Mouse (Mus musculus) limb, embryonic 14.5 days (tissue): ENCODE data around the gene Chid1. TPM values are rescaled to one million over a fixed set of nuclear protein-coding genes. Genes with fewer than 3 reads are reported as not detected.
A peak's percentile ranks its signal among the peaks of the same experiment; 100 is the strongest.
"Not testable (repeated sequence)": the region's sequence is repeated elsewhere in the genome, so short reads cannot be mapped to it uniquely, and the experiment has no call there.

Experiments
- ATAC-seq: fragments of 200-750 bp; cut with Nextera tagmentation; 2 replicates; pipeline ENCODE4 v1.8.0; 2017; ENCODE audit warnings: low read depth, moderate number of reproducible peaks, moderate TSS enrichment; ENCODE audit not compliant: low FRiP score
- DNase-seq: peaks from one replicate; pipeline ENCODE4 v3.0.0-alpha.2; 2015; ENCODE audit warnings: low spot score
- H3K27ac ChIP-seq: fragments of 300-500 bp; sonication (generic); replicated peaks from 2 replicates; pipeline ENCODE4 v1.5.1; 2014; ENCODE audit warnings: low read depth, mild to moderate bottlenecking, low read length, moderate library complexity, mixed read lengths
- H3K27me3 ChIP-seq: fragments of 300-500 bp; sonication (generic); 2 replicates; pipeline ENCODE4 v1.6.1; 2014; ENCODE audit warnings: low read length, mixed read lengths; ENCODE audit not compliant: control insufficient read depth, insufficient read depth
- H3K36me3 ChIP-seq: fragments of 300-500 bp; sonication (generic); 2 replicates; pipeline ENCODE4 v1.6.1; 2014; ENCODE audit warnings: mild to moderate bottlenecking, low read length, moderate library complexity, mixed read lengths; ENCODE audit not compliant: control insufficient read depth, insufficient read depth
- H3K4me1 ChIP-seq: fragments of 300-500 bp; sonication (generic); 2 replicates; pipeline ENCODE4 v1.6.1; 2014; ENCODE audit warnings: antibody characterized with exemption, low read length, mixed read lengths; ENCODE audit not compliant: control insufficient read depth, insufficient read depth
- H3K4me2 ChIP-seq: fragments of 300-500 bp; sonication (generic); replicated peaks from 2 replicates; pipeline ENCODE4 v1.6.1; 2014; ENCODE audit warnings: low read depth, mild to moderate bottlenecking, low read length, moderate library complexity; ENCODE audit not compliant: severe bottlenecking
- H3K4me3 ChIP-seq: fragments of 300-500 bp; sonication (generic); replicated peaks from 2 replicates; pipeline ENCODE4 v1.5.1; 2014; ENCODE audit warnings: low read length
- H3K9ac ChIP-seq: fragments of 300-500 bp; sonication (generic); 2 replicates; pipeline ENCODE4 v1.6.1; 2014; ENCODE audit warnings: mild to moderate bottlenecking, low read depth, low read length, moderate library complexity; ENCODE audit not compliant: severe bottlenecking
- H3K9me3 ChIP-seq: fragments of 300-500 bp; sonication (generic); 2 replicates; pipeline ENCODE4 v1.6.1; 2016; ENCODE audit warnings: low read length; ENCODE audit not compliant: control insufficient read depth
- POLR2A ChIP-seq: fragments of 200-500 bp; IDR thresholded peaks from 2 replicates; pipeline ENCODE4 v1.8.0; 2012; ENCODE audit warnings: inconsistent platforms, mild to moderate bottlenecking, moderate library complexity, borderline replicate concordance; ENCODE audit not compliant: insufficient read depth, insufficient read length; ENCODE audit errors: extremely low read depth
- WGBS: fragments of 180-500 bp; shearing (Covaris S2); extraction: QIAGEN DNeasy Blood & Tissue Kit; methylation state at CpG from one replicate; pipeline ENCODE4 v1.1.7; 2014; 5-methylcytosine and 5-hydroxymethylcytosine counted together
- polyA plus RNA-seq, 2 experiments: library from polyadenylated mRNA; depleted of rRNA in 1 of 2; stranded (reverse) in 1 of 2; unstranded in 1 of 2; fragments of >200 nt; fragmentation: Nextera tagmentation in 1 of 2; extraction: Ambion mirVana in 1 of 2; gene quantifications; 2 replicates each; pipeline versions ENCODE4 v1.2.1 to v1.2.3; 2012 to 2014

Gene Chid1
- polyA plus RNA-seq, 2 experiments: 41.8 to 43.5 TPM

GRCm38 (mm10) chr7:141453636-141454035 lies 86.0 kb downstream of the Chid1 start:
- H3K4me3 ChIP-seq: no peak overlapping the region
- no peak overlapping the region for H3K4me2 ChIP-seq
- ATAC-seq (no peak), DNase-seq (no peak)
- 73% methylated on average over 2 of the region's 2 CpGs for WGBS
- no peaks in the 10 kb centered on the region for H3K27me3 ChIP-seq
- H3K9me3 ChIP-seq: no peaks in the 10 kb centered on the region
- no peak overlapping the region for H3K9ac ChIP-seq
- no peak for TF ChIP-seq POLR2A
- peaks cover 10% of the 10 kb centered on the region for H3K4me1 ChIP-seq
- H3K36me3 ChIP-seq: peaks cover 38% of the 10 kb centered on the region
- H3K27ac ChIP-seq: no peak overlapping the region

GRCm38 (mm10) chr7:141451928-141452327 lies 87.7 kb downstream of the Chid1 start:
- Histone ChIP-seq H3K9ac (no peak overlapping the region), H3K4me2 (no peak overlapping the region), H3K4me3 (no peak overlapping the region), H3K27me3 (no peaks in the 10 kb centered on the region), H3K9me3 (no peaks in the 10 kb centered on the region), H3K27ac (no peak overlapping the region), H3K4me1 (peaks cover 15% of the 10 kb centered on the region), H3K36me3 (peaks cover 42% of the 10 kb centered on the region)
- ATAC-seq: no peak
- no peak for TF ChIP-seq POLR2A
- DNase-seq: no peak

DNA sequence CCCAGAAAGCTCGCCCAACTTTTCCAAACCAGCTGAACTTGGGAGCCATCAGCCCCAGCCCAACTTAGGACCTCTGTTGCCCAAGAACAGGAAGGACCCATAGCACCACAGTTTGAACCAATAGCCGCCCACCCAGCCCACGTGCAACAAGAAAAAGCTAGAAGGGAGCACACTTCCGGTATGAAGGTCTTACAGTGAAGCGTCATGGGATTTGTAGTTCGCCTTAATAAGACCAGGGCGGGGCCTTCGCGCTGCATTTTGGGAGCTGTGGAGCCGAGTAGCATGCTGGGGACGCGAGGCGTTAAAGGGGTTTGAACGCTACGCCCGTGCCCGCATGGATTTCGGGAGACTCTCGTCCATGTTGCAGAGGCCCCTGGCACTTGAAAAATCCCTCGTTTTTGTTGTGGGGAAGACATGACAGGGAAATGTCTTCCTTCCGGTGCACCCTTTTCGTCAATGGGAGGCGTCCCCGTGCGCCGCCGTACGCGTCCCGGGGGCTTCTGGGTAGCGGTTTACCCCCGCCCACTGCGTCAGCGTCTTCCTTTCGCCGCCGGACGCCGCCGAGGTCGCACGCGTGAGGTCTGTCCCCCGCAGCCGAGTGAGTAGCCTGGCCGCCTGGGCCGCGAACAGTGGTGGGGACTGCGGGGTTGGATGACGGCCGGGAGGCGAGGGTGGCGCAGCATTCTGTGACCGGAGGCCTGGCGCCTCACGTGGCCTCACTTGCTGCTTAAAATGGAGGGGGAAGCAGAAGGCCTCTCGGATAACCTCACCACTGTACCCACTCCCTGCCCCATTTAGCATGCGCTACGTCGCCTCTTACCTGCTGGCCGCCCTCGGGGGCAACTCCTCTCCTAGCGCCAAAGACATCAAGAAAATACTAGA lies 92.3 kb downstream of the Chid1 start, which contains the start of gene Rplp2:
Rplp2 (plus strand) TSS at position 261 of the 882 bp plus-strand sequence.
- Histone ChIP-seq H3K9me3 (no peaks in the 10 kb centered on the region), H3K4me2 (peak within 1 kb of the TSS; percentile 57), H3K9ac (peak within 1 kb of the TSS; percentile 86), H3K4me3 (peak within 1 kb of the TSS; percentile 86), H3K36me3 (peaks cover 42% of the 10 kb centered on the region), H3K27me3 (no peaks in the 10 kb centered on the region), H3K4me1 (peaks cover 27% of the 10 kb centered on the region), H3K27ac (peak within 1 kb of the TSS; percentile 75)
- peak; percentile 76; the same call in 1 of the 2 replicates for TF ChIP-seq POLR2A
- DNase-seq: peak; percentile 98
- WGBS: under 1% methylated on average over 57 of the region's 63 CpGs
- peak; percentile 91 for ATAC-seq

DNA sequence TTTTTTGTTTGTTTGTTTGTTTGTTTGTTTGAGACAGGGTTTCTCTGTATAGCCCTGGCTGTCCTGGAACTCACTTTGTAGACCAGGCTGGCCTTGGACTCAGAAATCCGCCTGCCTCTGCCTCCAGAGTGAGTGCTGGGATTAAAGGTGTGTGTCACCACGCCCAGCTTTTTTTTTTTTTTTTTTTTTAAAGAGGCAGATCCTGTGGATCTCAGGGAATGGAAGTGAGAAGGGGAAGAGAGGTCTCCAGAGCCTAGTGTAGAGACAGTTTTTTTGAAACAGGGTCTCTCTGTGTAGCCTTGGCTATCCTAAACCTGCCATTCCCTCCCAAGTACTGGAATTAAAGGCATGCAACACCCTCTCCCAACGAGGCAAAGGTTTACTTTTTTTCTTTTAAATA lies 93.3 kb downstream of the Chid1 start:
- peaks cover 39% of the 10 kb centered on the region for H3K36me3 ChIP-seq
- not testable (repeated sequence) for H3K27ac ChIP-seq, ATAC-seq, H3K4me2 ChIP-seq, H3K9ac ChIP-seq, H3K27me3 ChIP-seq, H3K4me3 ChIP-seq, H3K9me3 ChIP-seq, DNase-seq
- WGBS: 86% methylated on average over 3 of the region's 3 CpGs
- H3K4me1 ChIP-seq: peaks cover 29% of the 10 kb centered on the region

DNA sequence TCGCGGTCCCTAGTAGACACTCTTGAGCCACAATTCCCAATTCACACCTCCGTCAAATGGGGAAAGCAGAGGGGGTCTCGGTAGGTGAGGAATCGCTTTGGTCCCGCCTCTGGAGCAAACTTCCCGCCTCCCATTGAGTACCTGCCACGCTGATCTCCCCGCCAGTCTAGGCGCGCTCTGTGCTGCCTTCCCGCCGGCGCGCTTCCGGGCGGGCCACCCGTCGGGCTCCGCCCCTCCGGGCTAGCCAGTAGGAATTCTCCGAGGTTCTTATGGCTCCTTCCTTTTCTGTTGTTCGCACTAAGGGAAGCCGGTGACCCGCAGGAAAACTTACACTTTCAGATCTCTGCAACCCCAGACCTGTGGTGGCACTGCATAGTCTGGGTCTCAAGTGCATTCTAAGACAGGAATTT lies 95.8 kb downstream of the Chid1 start, which contains the start of gene Pidd1:
Pidd1 (minus strand) TSS at position 198 of the 410 bp plus-strand sequence.
- H3K27me3 ChIP-seq: no peaks in the 10 kb centered on the region
- H3K4me2 ChIP-seq: peak within 1 kb of the TSS; percentile 81
- DNase-seq: peak; percentile 84
- 0% methylated on average over 25 of the region's 25 CpGs for WGBS
- H3K36me3 ChIP-seq: peaks cover 29% of the 10 kb centered on the region
- peak within 1 kb of the TSS; percentile 57 for H3K9ac ChIP-seq
- 0 out of 2 replicates have a peak within 1 kb of the TSS, but pooled peaks have one; percentile 48 for H3K27ac ChIP-seq
- H3K9me3 ChIP-seq: no peaks in the 10 kb centered on the region
- peak; percentile 46; the same call in 1 of the 2 replicates for TF ChIP-seq POLR2A
- peaks cover 27% of the 10 kb centered on the region for H3K4me1 ChIP-seq
- H3K4me3 ChIP-seq: peak within 1 kb of the TSS; percentile 45
- peak; percentile 51; the same call in 1 of the 2 replicates for ATAC-seq

Other genes starting within 250 kb of the Chid1 start
- 3.1 and 4.0 TPM in 2 replicates for gene Drd4, start 247.9 kb downstream of the Chid1 start, polyA plus RNA-seq (2012; rRNA removed)
- 1.5 and 2.0 TPM in 2 replicates for gene Drd4, start 247.9 kb downstream of the Chid1 start, polyA plus RNA-seq (2014; fragmentation: Nextera tagmentation; extraction: Ambion mirVana)
- gene Deaf1, start 212.2 kb downstream of the Chid1 start, polyA plus RNA-seq (2012; rRNA removed): 47.0 TPM in 2 replicates
- gene Deaf1, start 212.2 kb downstream of the Chid1 start, polyA plus RNA-seq (2014; fragmentation: Nextera tagmentation; extraction: Ambion mirVana): 82.6 and 89.1 TPM in 2 replicates
- gene Tmem80, start 212.1 kb downstream of the Chid1 start, polyA plus RNA-seq (2012; rRNA removed): 55.6 and 59.5 TPM in 2 replicates
- 23.4 and 23.6 TPM in 2 replicates for gene Tmem80, start 212.1 kb downstream of the Chid1 start, polyA plus RNA-seq (2014; fragmentation: Nextera tagmentation; extraction: Ambion mirVana)
- gene Eps8l2, start 201.0 kb downstream of the Chid1 start, polyA plus RNA-seq (2012; rRNA removed): 20.3 and 22.4 TPM in 2 replicates
- 17.0 and 19.0 TPM in 2 replicates for gene Eps8l2, start 201.0 kb downstream of the Chid1 start, polyA plus RNA-seq (2014; fragmentation: Nextera tagmentation; extraction: Ambion mirVana)
- 161 and 188 TPM in 2 replicates for gene Taldo1, start 147.7 kb downstream of the Chid1 start, polyA plus RNA-seq (2012; rRNA removed)
- gene Taldo1, start 147.7 kb downstream of the Chid1 start, polyA plus RNA-seq (2014; fragmentation: Nextera tagmentation; extraction: Ambion mirVana): 238 and 243 TPM in 2 replicates
- 92.3 and 108 TPM in 2 replicates for gene Gatd1, start 125.7 kb downstream of the Chid1 start, polyA plus RNA-seq (2012; rRNA removed)
- 49.0 and 51.2 TPM in 2 replicates for gene Gatd1, start 125.7 kb downstream of the Chid1 start, polyA plus RNA-seq (2014; fragmentation: Nextera tagmentation; extraction: Ambion mirVana)
- gene Cend1, start 110.4 kb downstream of the Chid1 start, polyA plus RNA-seq (2012; rRNA removed): 1.8 TPM in 2 replicates
- gene Cend1, start 110.4 kb downstream of the Chid1 start, polyA plus RNA-seq (2014; fragmentation: Nextera tagmentation; extraction: Ambion mirVana): 0.66 and 0.75 TPM in 2 replicates
- 75.1 and 104 TPM in 2 replicates for gene Slc25a22, start 102.0 kb downstream of the Chid1 start, polyA plus RNA-seq (2012; rRNA removed)
- gene Slc25a22, start 102.0 kb downstream of the Chid1 start, polyA plus RNA-seq (2014; fragmentation: Nextera tagmentation; extraction: Ambion mirVana): 22.8 and 32.2 TPM in 2 replicates
- gene Pidd1, start 95.8 kb downstream of the Chid1 start, polyA plus RNA-seq (2012; rRNA removed): 25.0 and 43.0 TPM in 2 replicates
- 6.9 and 8.2 TPM in 2 replicates for gene Pidd1, start 95.8 kb downstream of the Chid1 start, polyA plus RNA-seq (2014; fragmentation: Nextera tagmentation; extraction: Ambion mirVana)
- 909 and 1,375 TPM in 2 replicates for gene Rplp2, start 92.5 kb downstream of the Chid1 start, polyA plus RNA-seq (2012; rRNA removed)
- gene Rplp2, start 92.5 kb downstream of the Chid1 start, polyA plus RNA-seq (2014; fragmentation: Nextera tagmentation; extraction: Ambion mirVana): 1,364 and 1,396 TPM in 2 replicates
- gene Pnpla2, start 84.7 kb downstream of the Chid1 start, polyA plus RNA-seq (2012; rRNA removed): 14.8 and 16.4 TPM in 2 replicates
- gene Pnpla2, start 84.7 kb downstream of the Chid1 start, polyA plus RNA-seq (2014; fragmentation: Nextera tagmentation; extraction: Ambion mirVana): 14.5 and 14.8 TPM in 2 replicates
- gene Cracr2b, start 78.8 kb downstream of the Chid1 start, polyA plus RNA-seq (2012; rRNA removed): 11.9 and 12.1 TPM in 2 replicates
- gene Cracr2b, start 78.8 kb downstream of the Chid1 start, polyA plus RNA-seq (2014; fragmentation: Nextera tagmentation; extraction: Ambion mirVana): 8.3 and 8.8 TPM in 2 replicates
- gene Cd151, start 72.5 kb downstream of the Chid1 start, polyA plus RNA-seq (2012; rRNA removed): 100 and 125 TPM in 2 replicates
- 44.2 and 44.4 TPM in 2 replicates for gene Cd151, start 72.5 kb downstream of the Chid1 start, polyA plus RNA-seq (2014; fragmentation: Nextera tagmentation; extraction: Ambion mirVana)
- gene Polr2l, start 64.7 kb downstream of the Chid1 start, polyA plus RNA-seq (2012; rRNA removed): 27.5 and 32.1 TPM in 2 replicates
- 59.4 and 61.0 TPM in 2 replicates for gene Polr2l, start 64.7 kb downstream of the Chid1 start, polyA plus RNA-seq (2014; fragmentation: Nextera tagmentation; extraction: Ambion mirVana)
- gene Tspan4, start 64.6 kb downstream of the Chid1 start, polyA plus RNA-seq (2012; rRNA removed): 101 and 165 TPM in 2 replicates
- 77.9 and 79.4 TPM in 2 replicates for gene Tspan4, start 64.6 kb downstream of the Chid1 start, polyA plus RNA-seq (2014; fragmentation: Nextera tagmentation; extraction: Ambion mirVana)
- gene Ap2a2, start 22.3 kb upstream of the Chid1 start, polyA plus RNA-seq (2012; rRNA removed): 39.5 and 43.7 TPM in 2 replicates
- 71.6 and 81.4 TPM in 2 replicates for gene Ap2a2, start 22.3 kb upstream of the Chid1 start, polyA plus RNA-seq (2014; fragmentation: Nextera tagmentation; extraction: Ambion mirVana)
- 0.06 and 0.09 TPM in 2 replicates for gene Muc6, start 115.5 kb upstream of the Chid1 start, polyA plus RNA-seq (2012; rRNA removed)
- 0.12 and 0.18 TPM in 2 replicates for gene Muc6, start 115.5 kb upstream of the Chid1 start, polyA plus RNA-seq (2014; fragmentation: Nextera tagmentation; extraction: Ambion mirVana)
- gene Muc2, start 150.5 kb upstream of the Chid1 start, polyA plus RNA-seq (2012; rRNA removed): 2.6 and 2.7 TPM in 2 replicates
- gene Muc2, start 150.5 kb upstream of the Chid1 start, polyA plus RNA-seq (2014; fragmentation: Nextera tagmentation; extraction: Ambion mirVana): 0.43 and 1.3 TPM in 2 replicates
- gene Muc5ac, start 249.1 kb upstream of the Chid1 start, polyA plus RNA-seq (2012; rRNA removed): 0.01 TPM in 2 replicates
- gene Muc5ac, start 249.1 kb upstream of the Chid1 start, polyA plus RNA-seq (2014; fragmentation: Nextera tagmentation; extraction: Ambion mirVana): 0.06 TPM in 1 of 2 replicates, not detected in the other